Mouse (Mus musculus) CH12.LX (cell line): ENCODE results near the gene Stx16. TPM values are rescaled to one million over a fixed set of nuclear protein-coding genes. Genes with fewer than 3 reads are reported as not detected.

Experiments used
- DNase-seq: peaks from one replicate; pipeline ENCODE4 v3.0.0-alpha.2; 2013; ENCODE audit errors: extremely low read depth
- H3K27ac ChIP-seq: 2 replicates; pipeline ENCODE4 v1.5.1; 2012; ENCODE audit warnings: low read depth, mild to moderate bottlenecking, control low read depth, moderate library complexity; ENCODE audit not compliant: insufficient read depth
- H3K27me3 ChIP-seq: replicated peaks from 2 replicates; pipeline ENCODE3; 2012; ENCODE audit warnings: inconsistent platforms
- H3K36me3 ChIP-seq, 2 experiments: replicated peaks in 1 of 2; 2 replicates each; pipeline versions ENCODE3 to v1.6.1; 2012; ENCODE audit warnings: inconsistent platforms in 1 of 2, low read length in 1 of 2, mild to moderate bottlenecking in 1 of 2, mixed read lengths in 1 of 2, moderate library complexity in 1 of 2; ENCODE audit not compliant: control insufficient read depth in 1 of 2, insufficient read depth in 1 of 2
- H3K4me1 ChIP-seq, 2 experiments: 2 replicates each; pipeline ENCODE4 v1.6.1; 2012; ENCODE audit warnings: inconsistent platforms in 1 of 2, moderate library complexity in 1 of 2; ENCODE audit not compliant: insufficient read depth in 2 of 2, control insufficient read depth in 1 of 2
- H3K4me2 ChIP-seq: 2 replicates; pipeline ENCODE4 v1.6.1; 2012; ENCODE audit warnings: low read depth, mild to moderate bottlenecking, control low read depth; ENCODE audit not compliant: poor library complexity, insufficient read depth, severe bottlenecking
- H3K4me3 ChIP-seq, 3 experiments: fragments of 150-350 bp in 1 of 3; sonication (generic) in 1 of 3; replicated peaks in 1 of 3; 2 replicates each; pipeline versions ENCODE3 to v1.5.1; 2011 to 2012; ENCODE audit warnings: low read depth in 2 of 3, low read length in 2 of 3, mild to moderate bottlenecking in 2 of 3, moderate library complexity in 2 of 3, control low read depth in 1 of 3, improper control_type of control experiment in 1 of 3, inconsistent platforms in 1 of 3, mixed read lengths in 1 of 3; ENCODE audit not compliant: poor library complexity in 1 of 3
- H3K79me2 ChIP-seq: replicated peaks from 2 replicates; pipeline ENCODE4 v1.6.1; 2012; ENCODE audit warnings: mild to moderate bottlenecking, moderate library complexity; ENCODE audit not compliant: control insufficient read depth, poor library complexity, insufficient read depth, severe bottlenecking; ENCODE audit errors: extremely low read depth
- H3K9ac ChIP-seq: 2 replicates; pipeline ENCODE4 v1.6.1; 2012; ENCODE audit warnings: low read depth, mild to moderate bottlenecking, control low read depth, moderate library complexity; ENCODE audit not compliant: insufficient read depth
- H3K9me3 ChIP-seq: replicated peaks from 2 replicates; pipeline ENCODE3; 2012; ENCODE audit warnings: low read length, inconsistent platforms, mixed read lengths
- CHD1 ChIP-seq: IDR thresholded peaks from 2 replicates; pipeline ENCODE4 v1.6.1; 2012; ENCODE audit warnings: low read depth, low read length, improper control_type of control experiment, inconsistent platforms
- E2F4 ChIP-seq: IDR thresholded peaks from 2 replicates; pipeline ENCODE4 v1.6.1; 2011; ENCODE audit warnings: low read depth, low read length, improper control_type of control experiment; ENCODE audit not compliant: insufficient replicate concordance
- ELF1 ChIP-seq: IDR thresholded peaks from 2 replicates; pipeline ENCODE4 v1.6.1; 2014; ENCODE audit warnings: low read depth, mild to moderate bottlenecking, inconsistent platforms, low read length, improper control_type of control experiment
- EP300 ChIP-seq: IDR thresholded peaks from 2 replicates; pipeline ENCODE4 v1.6.1; 2011; ENCODE audit warnings: low read length, improper control_type of control experiment
- ETS1 ChIP-seq: conservative IDR thresholded peaks from 2 replicates; pipeline ENCODE4 v1.6.1; 2012; ENCODE audit warnings: low read depth, mild to moderate bottlenecking, inconsistent platforms, low read length, improper control_type of control experiment, moderate library complexity
- GABPA ChIP-seq: IDR thresholded peaks from 2 replicates; pipeline ENCODE4 v1.6.1; 2012; ENCODE audit warnings: low read depth, low read length, improper control_type of control experiment, inconsistent platforms; ENCODE audit not compliant: insufficient replicate concordance
- IRF4 ChIP-seq: IDR thresholded peaks from 2 replicates; pipeline ENCODE4 v1.6.1; 2014; ENCODE audit warnings: low read depth, mild to moderate bottlenecking, inconsistent platforms, low read length, improper control_type of control experiment
- JUN ChIP-seq: IDR thresholded peaks from 2 replicates; pipeline ENCODE4 v1.6.1; 2011; ENCODE audit warnings: low read depth, mild to moderate bottlenecking, low read length, improper control_type of control experiment, moderate library complexity; ENCODE audit not compliant: insufficient read depth
- JUND ChIP-seq: conservative IDR thresholded peaks from 2 replicates; pipeline ENCODE4 v1.6.1; 2011; ENCODE audit warnings: low read depth, low read length, improper control_type of control experiment
- KAT2A ChIP-seq: IDR thresholded peaks from 2 replicates; pipeline ENCODE4 v1.6.1; 2012; ENCODE audit warnings: low read length, improper control_type of control experiment, inconsistent platforms; ENCODE audit not compliant: insufficient replicate concordance
- MAX ChIP-seq: IDR thresholded peaks from 2 replicates; pipeline ENCODE4 v1.6.1; 2011; ENCODE audit warnings: low read length, improper control_type of control experiment
- MAZ ChIP-seq: IDR thresholded peaks from 2 replicates; pipeline ENCODE4 v1.6.1; 2012; ENCODE audit warnings: low read depth, mild to moderate bottlenecking, inconsistent platforms, low read length, improper control_type of control experiment, moderate library complexity
- NELFE ChIP-seq: IDR thresholded peaks from 2 replicates; pipeline ENCODE4 v1.6.1; 2011; ENCODE audit warnings: low read depth, low read length, improper control_type of control experiment
- NRF1 ChIP-seq: IDR thresholded peaks from 2 replicates; pipeline ENCODE4 v1.6.1; 2014; ENCODE audit warnings: low read depth, mild to moderate bottlenecking, inconsistent platforms, low read length, improper control_type of control experiment, moderate library complexity
- PAX5 ChIP-seq: IDR thresholded peaks from 2 replicates; pipeline ENCODE4 v1.6.1; 2012; ENCODE audit warnings: low read length, inconsistent platforms, mixed read lengths
- POLR2A ChIP-seq: IDR thresholded peaks from 2 replicates; pipeline ENCODE4 v1.6.1; 2011; ENCODE audit warnings: low read depth, mild to moderate bottlenecking, improper control_type of control experiment, low read length
- POLR2AphosphoS2 ChIP-seq: IDR thresholded peaks from 2 replicates; pipeline ENCODE4 v1.6.1; 2011; ENCODE audit warnings: low read depth, low read length, improper control_type of control experiment
- RAD21 ChIP-seq: IDR thresholded peaks from 2 replicates; pipeline ENCODE4 v1.6.1; 2011; ENCODE audit warnings: low read depth, mild to moderate bottlenecking, low read length, improper control_type of control experiment, moderate library complexity
- TCF12 ChIP-seq: IDR thresholded peaks from 2 replicates; pipeline ENCODE4 v1.6.1; 2014; ENCODE audit warnings: low read depth, mild to moderate bottlenecking, inconsistent platforms, low read length, improper control_type of control experiment
- UBTF ChIP-seq: IDR thresholded peaks from 2 replicates; pipeline ENCODE4 v1.6.1; 2012; ENCODE audit warnings: low read depth, mild to moderate bottlenecking, inconsistent platforms, low read length, improper control_type of control experiment, moderate library complexity
- USF1 ChIP-seq: IDR thresholded peaks from 2 replicates; pipeline ENCODE4 v1.6.1; 2014; ENCODE audit warnings: low read depth, mild to moderate bottlenecking, inconsistent platforms, low read length, improper control_type of control experiment
- USF2 ChIP-seq: conservative IDR thresholded peaks from 2 replicates; pipeline ENCODE4 v1.6.1; 2011; ENCODE audit warnings: low read depth, low read length, improper control_type of control experiment
- ZC3H11A ChIP-seq: IDR thresholded peaks from 2 replicates; pipeline ENCODE4 v1.6.1; 2012; ENCODE audit warnings: low read depth, mild to moderate bottlenecking, inconsistent platforms, low read length, improper control_type of control experiment
- ZKSCAN1 ChIP-seq: IDR thresholded peaks from 2 replicates; pipeline ENCODE4 v1.6.1; 2012; ENCODE audit warnings: low read depth, inconsistent platforms, low read length, improper control_type of control experiment, borderline replicate concordance
- ZMIZ1 ChIP-seq: IDR thresholded peaks from 2 replicates; pipeline ENCODE4 v1.6.1; 2012; ENCODE audit warnings: low read depth, mild to moderate bottlenecking, inconsistent platforms, low read length, improper control_type of control experiment
- ZNF384 ChIP-seq: IDR thresholded peaks from 2 replicates; pipeline ENCODE4 v1.6.1; 2012; ENCODE audit warnings: low read depth, low read length, improper control_type of control experiment, inconsistent platforms
- dilution Hi-C: fragments of 300-500 bp; cut with MboI; formaldehyde crosslinking; loops from 2 replicates; pipeline ENCODE4 v1.14.3; 2020; ENCODE audit warnings: low sequenced_read_pairs; ENCODE audit not compliant: extremely low pct_unique_long_range_greater_than_20kb, extremely low pct_ligation_motif_present
- in situ Hi-C: fragments of 300-500 bp; cut with MboI; formaldehyde crosslinking; loops from 3 replicates; pipeline ENCODE4 v1.14.3; 2019; ENCODE audit warnings: low sequenced_read_pairs, low pct_ligation_motif_present, low pct_unique_long_range_greater_than_20kb, mixed read lengths
- polyA plus RNA-seq: library from polyadenylated mRNA; unstranded; fragments of >175 nt; gene quantifications from 2 replicates; pipeline ENCODE4 v1.2.1, GENCODE M21; 2012; ENCODE audit warnings: low read depth; ENCODE audit not compliant: insufficient read length
- total RNA-seq, 2 experiments: library from RNA; depleted of rRNA; stranded (reverse); fragments of 300-350 nt in 1 of 2; fragments of >200 nt in 1 of 2; gene quantifications; 2 replicates each; pipeline ENCODE4 v1.2.3; 2012 to 2014

Stx16 gene
- total and polyA plus RNA-seq, 3 experiments = 18.8 to 33.2 (median 22.5) TPM

- in situ Hi-C loops (no loop called here), dilution Hi-C loops (no loop called here)
- H3K4me2 ChIP-seq = no peak overlapping the region
- no peaks in the 10 kb centered on the region for H3K36me3 ChIP-seq
- TF ChIP-seq ZMIZ1 (no peak), ZC3H11A (no peak), ETS1 (no peak), POLR2AphosphoS2 (no peak), POLR2A (no peak), JUN (no peak), ELF1 (no peak), NRF1 (no peak), CHD1 (no peak), PAX5 (no peak), MAZ (no peak), RAD21 (no peak), GABPA (no peak), NELFE (no peak), EP300 (no peak), IRF4 (no peak), TCF12 (no peak), USF1 (no peak), UBTF (no peak), KAT2A (no peak)
- no peaks in the 10 kb centered on the region for H3K4me1 ChIP-seq
- no peak overlapping the region for H3K9ac ChIP-seq
- DNase-seq = no peak
- H3K27ac ChIP-seq = no peak overlapping the region
- H3K79me2 ChIP-seq = no peaks in the 10 kb centered on the region
- H3K4me3 ChIP-seq = no peak overlapping the region
- peaks cover 70% of the 10 kb centered on the region for H3K27me3 ChIP-seq
- peaks cover 27% of the 10 kb centered on the region for H3K9me3 ChIP-seq
Observed at GRCm38 (mm10) chr2:174050339-174050685, 25.8 kb upstream of the Stx16 start.

DNA sequence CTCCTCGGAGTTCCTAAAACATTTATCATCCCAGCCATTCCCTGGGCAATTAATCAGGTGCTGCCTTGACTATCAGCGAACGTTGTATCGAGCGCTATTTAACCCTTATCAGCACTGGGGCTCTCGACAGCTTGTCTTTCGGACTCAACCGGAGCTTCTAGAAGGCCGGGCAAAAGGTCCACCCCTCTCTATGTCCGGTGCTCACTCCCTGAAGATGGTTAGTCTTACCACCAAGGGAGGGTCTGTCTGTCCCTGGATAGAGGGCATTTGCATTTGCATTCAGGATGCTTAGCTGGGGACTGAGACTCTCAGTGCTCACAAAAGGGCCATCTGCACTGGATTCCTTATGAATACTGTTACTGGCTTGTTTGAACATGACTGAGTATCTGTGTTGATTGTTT, 25.0 kb upstream of the Stx16 start:
- in situ Hi-C loops = no loop called here

More for the DNA sequence above, 25.0 kb upstream of the Stx16 start:
- Histone ChIP-seq H3K36me3 (no peaks in the 10 kb centered on the region), H3K4me2 (no peak overlapping the region), H3K4me1 (no peaks in the 10 kb centered on the region), H3K27me3 (peaks cover 77% of the 10 kb centered on the region), H3K9ac (no peak overlapping the region), H3K9me3 (peaks cover 26% of the 10 kb centered on the region), H3K27ac (no peak overlapping the region), H3K79me2 (no peaks in the 10 kb centered on the region), H3K4me3 (no peak overlapping the region)
- dilution Hi-C loops = no loop called here
- no peak for TF ChIP-seq MAX
- TF ChIP-seq ZC3H11A = no peak
- TF ChIP-seq MAZ = no peak
- no peak for TF ChIP-seq PAX5
- TF ChIP-seq ZNF384 = no peak
- TF ChIP-seq USF2 = no peak
- TF ChIP-seq KAT2A = no peak
- TF ChIP-seq ZKSCAN1 = no peak
- no peak for TF ChIP-seq TCF12
- TF ChIP-seq E2F4 = no peak
- no peak for TF ChIP-seq UBTF
- no peak for TF ChIP-seq GABPA
- TF ChIP-seq JUN = no peak
- no peak for TF ChIP-seq NRF1
- TF ChIP-seq JUND = no peak
- TF ChIP-seq POLR2A = no peak
- no peak for DNase-seq
